Mouse (Mus musculus) embryonic stem cell, embryonic (primary cell): ENCODE results near the gene Wnt3a.

Source experiments
- CTCF ChIA-PET, 4 experiments: fragments of 300-600 bp in 2 of 4; fragments of 350-600 bp in 2 of 4; sonication (Branson Sonifier 250); formaldehyde crosslinking; loops; one replicate each; lab custom pipeline; 2022; ENCODE audit warnings: inconsistent platforms in 2 of 4; lab: Charles Lee
- POLR2A ChIA-PET, 4 experiments: fragments of 300-600 bp in 2 of 4; fragments of 350-600 bp in 2 of 4; sonication (Branson Sonifier 250); formaldehyde crosslinking; loops; one replicate each; lab custom pipeline; 2022; ENCODE audit warnings: antibody characterized with exemption in 4 of 4, inconsistent platforms in 1 of 4; lab: Charles Lee

Gene Wnt3a

GRCm38 (mm10) chr11:59312501-59312900 is 21.9 kb upstream of the Wnt3a start:
- CTCF ChIA-PET: interaction anchor here in 2 of 4 experiments (0.6 to 1.6 kb wide), 5 partner anchors 54 to 171 kb away, joined by 3 to 6 read pairs (median 4); no protein-coding TSS in a partner anchor
- POLR2A ChIA-PET: interaction anchor here in 2 of 4 experiments (0.6 to 0.9 kb wide), 4 partner anchors 10 to 250 kb away, joined by 3 to 4 read pairs (median 4); no protein-coding TSS in a partner anchor

GRCm38 (mm10) chr11:59312060-59312459 is 21.5 kb upstream of the Wnt3a start:
- POLR2A ChIA-PET: interaction anchor here in 2 of 4 experiments (0.6 to 1.2 kb wide), 2 partner anchors 9 to 164 kb away, joined by 4 read pairs; no protein-coding TSS in a partner anchor
- CTCF ChIA-PET: interaction anchor here in 2 of 4 experiments (0.6 to 1.9 kb wide), 5 partner anchors 12 to 206 kb away, joined by 3 to 6 read pairs (median 4); no protein-coding TSS in a partner anchor

- ChIA-PET CTCF (interaction anchor here in 2 of 4 experiments (0.5 to 3.3 kb wide), 5 partner anchors 10 to 207 kb away, joined by 3 to 22 read pairs (median 4); no protein-coding TSS in a partner anchor), POLR2A (interaction anchor here in 2 of 4 experiments (1.2 to 2.0 kb wide), 4 partner anchors 9 to 168 kb away, joined by 3 to 7 read pairs (median 3); partner anchors contain the start of gene Zfp867 (in 1 of the 2))
Measured at GRCm38 (mm10) chr11:59309976-59310375, 19.4 kb upstream of the Wnt3a start.

- CTCF ChIA-PET: interaction anchor here in 3 of 4 experiments (0.5 to 3.3 kb wide), 11 partner anchors 9 to 216 kb away, joined by 3 to 22 read pairs (median 4); no protein-coding TSS in a partner anchor
- POLR2A ChIA-PET: interaction anchor here in 3 of 4 experiments (0.9 to 2.0 kb wide), 12 partner anchors 9 to 176 kb away, joined by 3 to 7 read pairs (median 3); partner anchors contain the start of genes Jmjd4 (in 1 of the 3), Wnt3a (in 1 of the 3) and Zfp867 (in 1 of the 3)
Measured at GRCm38 (mm10) chr11:59309106-59309805, 18.7 kb upstream of the Wnt3a start.

- ChIA-PET CTCF (interaction anchor here in 3 of 4 experiments (0.6 to 3.3 kb wide), 12 partner anchors 8 to 217 kb away, joined by 3 to 22 read pairs (median 4); no protein-coding TSS in a partner anchor), POLR2A (interaction anchor here in 3 of 4 experiments (0.8 to 2.0 kb wide), 11 partner anchors 10 to 176 kb away, joined by 3 to 7 read pairs (median 4); partner anchors contain the start of genes Jmjd4 (in 1 of the 3), Wnt3a (in 1 of the 3) and Zfp867 (in 1 of the 3))
Measured at GRCm38 (mm10) chr11:59308625-59309024, 18.1 kb upstream of the Wnt3a start.

GRCm38 (mm10) chr11:59308164-59308542 is 17.6 kb upstream of the Wnt3a start:
- ChIA-PET POLR2A (interaction anchor here in 2 of 4 experiments (0.8 to 2.0 kb wide), 9 partner anchors 16 to 177 kb away, joined by 3 to 7 read pairs (median 4); partner anchors contain the start of genes Wnt3a (in 1 of the 2) and Zfp867 (in 1 of the 2)), CTCF (interaction anchor here in 3 of 4 experiments (0.6 to 3.3 kb wide), 9 partner anchors 10 to 177 kb away, joined by 3 to 22 read pairs (median 4); no protein-coding TSS in a partner anchor)

GRCm38 (mm10) chr11:59307422-59308163 is 17.0 kb upstream of the Wnt3a start:
- ChIA-PET CTCF (interaction anchor here in 2 of 4 experiments (0.9 to 3.3 kb wide), 9 partner anchors 10 to 261 kb away, joined by 3 to 22 read pairs (median 4); no protein-coding TSS in a partner anchor), POLR2A (interaction anchor here in 3 of 4 experiments (1.0 to 2.0 kb wide), 4 partner anchors 71 to 176 kb away, joined by 5 to 14 read pairs (median 8); partner anchors contain the start of gene Zfp867 (in 1 of the 3))

GRCm38 (mm10) chr11:59306461-59307421 is 16.2 kb upstream of the Wnt3a start, which contains the start of gene Wnt9a:
Gene Wnt9a (plus strand): TSS chr11:59306928.
- POLR2A ChIA-PET: interaction anchor here (0.6 to 5.3 kb wide), 34 partner anchors 16 to 1101 kb away, joined by 3 to 33 read pairs (median 4); partner anchors contain the start of genes Wnt3a (in 2 of the 4), Zfp867 (in 2 of the 4), Iba57 (in 1 of the 4) and Jmjd4 (in 1 of the 4)
- CTCF ChIA-PET: interaction anchor here (0.7 to 3.3 kb wide), 24 partner anchors 9 to 472 kb away, joined by 3 to 22 read pairs (median 3); partner anchors contain the start of genes Zfp867 (in 1 of the 4) and Zkscan17 (in 1 of the 4)

GRCm38 (mm10) chr11:59305821-59306215 is 15.3 kb upstream of the Wnt3a start:
- POLR2A ChIA-PET: interaction anchor here in 3 of 4 experiments (0.5 to 5.3 kb wide), 25 partner anchors 15 to 1100 kb away, joined by 3 to 33 read pairs (median 3); partner anchors contain the start of genes Zfp867 (in 2 of the 3), Iba57 (in 1 of the 3), Jmjd4 (in 1 of the 3) and Prss38 (in 1 of the 3)
- CTCF ChIA-PET: interaction anchor here in 3 of 4 experiments (0.7 to 1.8 kb wide), 16 partner anchors 8 to 473 kb away, joined by 3 to 21 read pairs (median 4); partner anchors contain the start of genes Zfp867 (in 1 of the 3) and Zkscan17 (in 1 of the 3)

- ChIA-PET POLR2A (interaction anchor here in 3 of 4 experiments (0.5 to 5.3 kb wide), 16 partner anchors 15 to 413 kb away, joined by 3 to 33 read pairs (median 3); partner anchors contain the start of genes Zfp867 (in 2 of the 3), Jmjd4 (in 1 of the 3), Prss38 (in 1 of the 3) and Wnt3a (in 1 of the 3)), CTCF (interaction anchor here (0.7 to 1.8 kb wide), 14 partner anchors 11 to 473 kb away, joined by 3 to 21 read pairs (median 4); partner anchors contain the start of gene Zkscan17 (in 1 of the 4))
Measured at GRCm38 (mm10) chr11:59305008-59305820, 14.7 kb upstream of the Wnt3a start.

- CTCF ChIA-PET: interaction anchor here (0.6 to 2.2 kb wide), 87 partner anchors 8 to 1979 kb away, joined by 3 to 51 read pairs (median 4); partner anchors contain the start of genes Wnt3a (in 2 of the 4), Jmjd4 (in 1 of the 4) and Zfp867 (in 1 of the 4)
- POLR2A ChIA-PET: interaction anchor here (0.5 to 5.3 kb wide), 18 partner anchors 10 to 869 kb away, joined by 3 to 33 read pairs (median 4); partner anchors contain the start of gene Zfp867 (in 1 of the 4)
Measured at GRCm38 (mm10) chr11:59302700-59303569, 12.4 kb upstream of the Wnt3a start.

- CTCF ChIA-PET: interaction anchor here (0.5 to 4.9 kb wide), 21 partner anchors 8 to 478 kb away, joined by 3 to 42 read pairs (median 4); partner anchors contain the start of genes Zkscan17 (in 3 of the 4) and Wnt3a (in 1 of the 4)
- POLR2A ChIA-PET: interaction anchor here (0.6 to 1.2 kb wide), 6 partner anchors 12 to 182 kb away, joined by 3 to 8 read pairs (median 3); partner anchors contain the start of gene Zfp867 (in 1 of the 4)
Measured at GRCm38 (mm10) chr11:59301053-59301452, 10.5 kb upstream of the Wnt3a start.

GRCm38 (mm10) chr11:59300185-59300584 is 9.6 kb upstream of the Wnt3a start:
- POLR2A ChIA-PET: interaction anchor here in 3 of 4 experiments (0.6 to 2.1 kb wide), 11 partner anchors 35 to 206 kb away, joined by 3 to 8 read pairs (median 4); partner anchors contain the start of gene Zfp867 (in 1 of the 3)
- CTCF ChIA-PET: interaction anchor here (0.5 to 5.1 kb wide), 36 partner anchors 9 to 707 kb away, joined by 3 to 44 read pairs (median 4); partner anchors contain the start of genes Zkscan17 (in 2 of the 4) and Wnt3a (in 1 of the 4)
